Mouse (Mus musculus) CD4-positive naive resting alpha-beta T cell, adult 57 days (primary cell): ENCODE measurements around the gene Col26a1. TPM values are rescaled to one million over a fixed set of nuclear protein-coding genes. Genes with fewer than 3 reads are reported as not detected.

Experiments
- total RNA-seq: library from RNA; stranded (reverse); gene quantifications from one replicate; pipeline ENCODE4 v1.2.4, GENCODE M21; 2023

Gene Col26a1
- not detected for total RNA-seq

GRCm38 (mm10) chr5:136882788-136883439 lies at the start of gene Col26a1:
Gene Col26a1 (minus strand): TSS chr5:136883209.

GRCm38 (mm10) chr5:136907991-136908857 lies 25.2 kb upstream of the Col26a1 start, which contains the start of gene Ift22:
Gene Ift22 (plus strand): TSS chr5:136908150.

GRCm38 (mm10) chr5:136692784-136693183 lies 190.2 kb downstream of the Col26a1 start, which contains the start of gene Myl10:
Gene Myl10 (plus strand): TSS chr5:136693146.

Other genes starting within 250 kb of the Col26a1 start
- not detected for gene Myl10, start 190.1 kb downstream of the Col26a1 start, total RNA-seq
- 0.92 TPM for gene Ift22, start 24.9 kb upstream of the Col26a1 start, total RNA-seq
- gene Fis1, start 70.1 kb upstream of the Col26a1 start, total RNA-seq = 120 TPM
- 2.0 TPM for gene Cldn15, start 83.4 kb upstream of the Col26a1 start, total RNA-seq
- 12.5 TPM for gene Plod3, start 103.8 kb upstream of the Col26a1 start, total RNA-seq
- gene Znhit1, start 104.8 kb upstream of the Col26a1 start, total RNA-seq = 21.4 TPM
- gene Vgf, start 143.2 kb upstream of the Col26a1 start, total RNA-seq = not detected
- 27.0 TPM for gene Ap1s1, start 162.9 kb upstream of the Col26a1 start, total RNA-seq
- 0.30 TPM for gene Serpine1, start 189.1 kb upstream of the Col26a1 start, total RNA-seq
- gene Trim56, start 233.0 kb upstream of the Col26a1 start, total RNA-seq = 93.5 TPM